Comparison of ENCODE assay signal across 10 mouse cellular contexts in genomic region chr10:119055199-119055785, GRCm38 (mm10).
DNase-seq lines count a peak whose midpoint lies in the region; ATAC-seq lines count a peak whose summit lies in the region.
"Had no signal": no experiment of that assay in that cellular context is flagged by ENCODE, and none has a peak within 500 bp of the region (broad histone marks: within the 10 kb centered on the region; RNA-seq: fewer than 3 reads in every experiment).

No protein-coding gene starts in this region.

- no peak overlapping the region for H3K4me3 ChIP-seq in hindbrain, embryonic 13.5 days
- H3K4me3 ChIP-seq in hindbrain, embryonic 10.5 days = no peak overlapping the region
- peak overlapping the region; percentile 18 for H3K4me3 ChIP-seq in embryonic facial prominence, embryonic 15.5 days (replicated peaks)
- H3K4me3 ChIP-seq: heart, embryonic 15.5 days; neural tube, embryonic 13.5 days had no signal

- H3K4me2 ChIP-seq in hindbrain, embryonic 13.5 days = no peak overlapping the region
- peak overlapping the region; percentile 45 for H3K4me2 ChIP-seq in embryonic facial prominence, embryonic 15.5 days (replicated peaks)
- H3K4me2 ChIP-seq: heart, embryonic 15.5 days; neural tube, embryonic 13.5 days had no signal

- intact Hi-C loops in left cerebral cortex, postnatal 36 days (cut with DNase I) = no loop called here

- peaks cover 9% of the 10 kb centered on the region for H3K4me1 ChIP-seq in hindbrain, embryonic 13.5 days (replicated peaks)
- H3K4me1 ChIP-seq in hindbrain, embryonic 10.5 days (replicated peaks) = peaks cover 17% of the 10 kb centered on the region
- peaks cover 36% of the 10 kb centered on the region for H3K4me1 ChIP-seq in embryonic facial prominence, embryonic 15.5 days

- no peaks in the 10 kb centered on the region for H3K27me3 ChIP-seq in hindbrain, embryonic 13.5 days
- no peaks in the 10 kb centered on the region for H3K27me3 ChIP-seq in hindbrain, embryonic 10.5 days (ENCODE audit: insufficient read depth, poor library complexity, severe bottlenecking)
- H3K27me3 ChIP-seq in embryonic facial prominence, embryonic 15.5 days = no peaks in the 10 kb centered on the region
- H3K27me3 ChIP-seq: heart, embryonic 15.5 days; neural tube, embryonic 13.5 days had no signal

- no peaks in the 10 kb centered on the region for H3K36me3 ChIP-seq in hindbrain, embryonic 13.5 days
- H3K36me3 ChIP-seq in hindbrain, embryonic 10.5 days = no peaks in the 10 kb centered on the region
- H3K36me3 ChIP-seq in embryonic facial prominence, embryonic 15.5 days = no peaks in the 10 kb centered on the region
- H3K36me3 ChIP-seq: heart, embryonic 15.5 days; neural tube, embryonic 13.5 days had no signal

- no peak for DNase-seq in hindbrain, embryonic 10.5 days (ENCODE audit: low spot score)
- peak; percentile 79 for DNase-seq in adrenal gland, adult 2 months
- peak; percentile 78 for DNase-seq in heart, postnatal 4 days
- peak; percentile 54 to 70 for DNase-seq in left cerebral cortex, postnatal 36 days (ENCODE audit: low spot score in 2 of 2)
- DNase-seq in right cerebral cortex, adult 18-20 months = peak; percentile 73
- DNase-seq in spleen, adult 12 weeks (ENCODE audit: low spot score) = no peak

- WGBS in hindbrain, embryonic 13.5 days = 64% methylated on average over 13 of the region's 13 CpGs
- 85% methylated on average over 13 of the region's 13 CpGs for WGBS in hindbrain, embryonic 10.5 days
- WGBS in embryonic facial prominence, embryonic 15.5 days = 15% methylated on average over 13 of the region's 13 CpGs

- ATAC-seq in hindbrain, embryonic 13.5 days (ENCODE audit: low FRiP score) = 0 out of 2 replicates have a peak, but pooled peaks have one; percentile 32
- ATAC-seq in embryonic facial prominence, embryonic 15.5 days (ENCODE audit: insufficient number of reproducible peaks, low FRiP score, low TSS enrichment, low read depth) = peak; percentile 58; the same call in 1 of the 2 replicates

- no peak overlapping the region for H3K9ac ChIP-seq in hindbrain, embryonic 13.5 days
- no peak overlapping the region for H3K9ac ChIP-seq in embryonic facial prominence, embryonic 15.5 days
- H3K9ac ChIP-seq: heart, embryonic 15.5 days; neural tube, embryonic 13.5 days had no signal

- H3K9me3 ChIP-seq in hindbrain, embryonic 13.5 days = no peaks in the 10 kb centered on the region
- no peaks in the 10 kb centered on the region for H3K9me3 ChIP-seq in hindbrain, embryonic 10.5 days
- H3K9me3 ChIP-seq in embryonic facial prominence, embryonic 15.5 days (replicated peaks) = no peaks in the 10 kb centered on the region
- H3K9me3 ChIP-seq: heart, embryonic 15.5 days; neural tube, embryonic 13.5 days had no signal

- H3K27ac ChIP-seq in hindbrain, embryonic 13.5 days = no peak overlapping the region
- H3K27ac ChIP-seq in hindbrain, embryonic 10.5 days = no peak overlapping the region
- peak overlapping the region; percentile 82 for H3K27ac ChIP-seq in embryonic facial prominence, embryonic 15.5 days (replicated peaks)
- H3K27ac ChIP-seq: heart, embryonic 15.5 days; neural tube, embryonic 13.5 days had no signal

Comparison
In these comparisons a context has a peak if more than half of its experiments do, and no peak if none do; other contexts are left out.
1. DNase-seq: peak in adrenal gland, adult 2 months (single experiment), heart, postnatal 4 days (single experiment), left cerebral cortex, postnatal 36 days (2 of 2) and right cerebral cortex, adult 18-20 months (single experiment); none in hindbrain, embryonic 10.5 days (single experiment) and spleen, adult 12 weeks (single experiment).